Mouse (Mus musculus): Measurements from ENCODE around the gene Pln.

Gene Pln

GRCm38 (mm10) chr10:53337162-53337923 is at the start of gene Pln:
TSS of gene Pln (plus strand) at chr10:53337667.
- no peak for DNase-seq

- DNase-seq, result no peak
Measured at GRCm38 (mm10) chr10:53305867-53306266, 31.6 kb upstream of the Pln start.

GRCm38 (mm10) chr10:53306674-53307073 is 30.8 kb upstream of the Pln start:
- DNase-seq, result no peak

- DNase-seq, result no peak
Measured at GRCm38 (mm10) chr10:53323367-53323766, 14.1 kb upstream of the Pln start.

- peak; percentile 67 for DNase-seq
Measured at GRCm38 (mm10) chr10:53324663-53325062, 12.8 kb upstream of the Pln start.

GRCm38 (mm10) chr10:53326367-53326766 is 11.1 kb upstream of the Pln start:
- no peak for DNase-seq

- DNase-seq, result no peak
Measured at GRCm38 (mm10) chr10:53329257-53329656, 8.2 kb upstream of the Pln start.

GRCm38 (mm10) chr10:53332752-53333151 is 4.7 kb upstream of the Pln start:
- no peak for DNase-seq

- no peak for DNase-seq
Measured at GRCm38 (mm10) chr10:53335266-53335665, 2.2 kb upstream of the Pln start.

- no peak for DNase-seq
Measured at GRCm38 (mm10) chr10:53335974-53336373, 1.5 kb upstream of the Pln start.

GRCm38 (mm10) chr10:53339045-53339444 is 1.6 kb downstream of the Pln start:
- no peak for DNase-seq

GRCm38 (mm10) chr10:53341288-53341965 is 4.0 kb downstream of the Pln start:
- DNase-seq, result no peak

GRCm38 (mm10) chr10:53342166-53342728 is 4.8 kb downstream of the Pln start:
- DNase-seq, result no peak

GRCm38 (mm10) chr10:53343384-53343783 is 5.9 kb downstream of the Pln start:
- no peak for DNase-seq

- peak; percentile 25 for DNase-seq
Measured at GRCm38 (mm10) chr10:53343865-53344264, 6.4 kb downstream of the Pln start.

- no peak for DNase-seq
Measured at GRCm38 (mm10) chr10:53345508-53345907, 8.0 kb downstream of the Pln start.

- peak; percentile 71 for DNase-seq
Measured at GRCm38 (mm10) chr10:53346506-53346905, 9.0 kb downstream of the Pln start.

- no peak for DNase-seq
Measured at GRCm38 (mm10) chr10:53346916-53347315, 9.4 kb downstream of the Pln start.

- peak; percentile 88 for DNase-seq
Measured at GRCm38 (mm10) chr10:53347787-53348755, 10.6 kb downstream of the Pln start.

- DNase-seq, result no peak
Measured at GRCm38 (mm10) chr10:53349254-53349653, 11.8 kb downstream of the Pln start.

GRCm38 (mm10) chr10:53353665-53354064 is 16.2 kb downstream of the Pln start:
- DNase-seq, result no peak

GRCm38 (mm10) chr10:53359016-53359415 is 21.5 kb downstream of the Pln start:
- DNase-seq, result no peak

GRCm38 (mm10) chr10:53364311-53364710 is 26.8 kb downstream of the Pln start:
- no peak for DNase-seq
